Mouse (Mus musculus) E14TG2a.4 (cell line): ENCODE measurements around the gene Gng12.

Source experiments
- CTCF ChIP-seq: conservative IDR thresholded peaks from 2 replicates; pipeline ENCODE4 v1.5.1; 2014; ENCODE audit warnings: low read length
- NANOG ChIP-seq: IDR thresholded peaks from 2 replicates; pipeline ENCODE4 v1.6.1; 2014; ENCODE audit warnings: borderline replicate concordance, low read length, mixed read lengths
- POU5F1 ChIP-seq: IDR thresholded peaks from 2 replicates; pipeline ENCODE4 v1.6.1; 2014; ENCODE audit warnings: low read length, borderline replicate concordance

GRCm38 (mm10) chr6:66953951-66954519 lies 57.8 kb downstream of the Gng12 start:
- TF ChIP-seq CTCF (no peak), POU5F1 (no peak), NANOG (no peak)
